Mouse (Mus musculus) skeletal muscle tissue, postnatal 0 days (tissue): Measurements from ENCODE around the gene Cwc15. TPM values are rescaled to one million over a fixed set of nuclear protein-coding genes. Genes with fewer than 3 reads are reported as not detected.

ENCODE experiments used
- polyA plus RNA-seq: library from polyadenylated mRNA; unstranded; fragments of >200 nt; fragmentation: Nextera tagmentation; extraction: Ambion mirVana; gene quantifications from 2 replicates; pipeline ENCODE4 v1.2.1, GENCODE M21; 2015

The Cwc15 gene
- 120 and 140 TPM in 2 replicates for polyA plus RNA-seq

DNA sequence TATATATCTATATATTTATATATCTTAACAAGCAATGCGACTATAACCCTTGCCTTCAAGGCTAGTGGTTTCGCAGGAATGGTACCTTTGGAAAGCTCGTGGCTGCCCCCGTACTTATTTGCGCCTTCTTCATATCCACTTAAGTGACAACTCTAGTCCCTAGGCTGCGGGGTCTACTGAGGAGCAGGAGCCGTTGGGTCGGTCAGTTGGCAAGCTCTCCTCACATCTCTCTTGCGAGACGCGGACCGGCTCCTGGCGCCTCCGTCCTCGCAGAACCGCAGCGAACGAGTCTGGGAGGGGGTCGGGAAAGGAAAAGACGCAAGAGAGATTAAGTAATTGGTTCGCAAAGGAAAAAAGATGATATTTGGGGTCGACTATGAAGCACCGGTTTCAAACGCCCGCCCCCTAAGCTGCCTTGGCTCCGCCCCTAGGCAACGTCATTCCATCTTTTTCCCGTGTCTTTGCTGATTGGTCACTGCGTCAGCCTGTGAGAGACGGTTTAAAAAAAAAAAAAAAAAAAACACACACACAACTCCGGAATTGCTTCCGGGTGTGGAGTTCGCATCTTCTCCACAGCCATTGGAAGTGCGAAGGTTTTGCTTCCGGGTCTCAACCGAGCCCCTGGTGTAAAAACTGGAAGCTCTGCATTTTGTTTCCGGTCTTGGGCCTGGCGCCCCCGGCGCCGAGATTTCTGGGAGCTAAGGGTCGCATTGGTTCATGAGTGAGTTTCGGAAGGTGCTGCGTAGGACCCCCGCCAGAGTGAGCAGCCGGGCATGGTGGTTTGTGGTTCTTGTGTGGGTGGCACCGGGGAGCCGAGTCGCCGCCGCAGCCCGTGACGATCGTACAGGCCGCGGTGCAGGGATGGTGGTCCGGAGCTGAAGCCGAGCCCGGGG is at the start of gene Cwc15, which contains the start of gene Kdm4d:
Gene Cwc15 (plus strand): TSS at position 595 of the 893 bp plus-strand sequence.
Gene Kdm4d (minus strand): TSS at position 460 of the 893 bp plus-strand sequence.

Other genes starting within 250 kb of the Cwc15 start
- 6.6 and 8.5 TPM in 2 replicates for gene Sesn3, start 225.6 kb upstream of the Cwc15 start, polyA plus RNA-seq
- 5.6 and 7.5 TPM in 2 replicates for gene Endod1, start 119.1 kb upstream of the Cwc15 start, polyA plus RNA-seq
- 0.10 and 0.21 TPM in 2 replicates for gene Kdm4d, start 135 bp upstream of the Cwc15 start, polyA plus RNA-seq
- gene Amotl1, start 144.4 kb downstream of the Cwc15 start, polyA plus RNA-seq, result 42.0 and 54.9 TPM in 2 replicates
- gene Piwil4, start 240.1 kb downstream of the Cwc15 start, polyA plus RNA-seq, result 0.24 and 0.39 TPM in 2 replicates